Mouse (Mus musculus) myocyte (in vitro differentiated cells): Measurements from ENCODE around the gene Fam104a. TPM values are rescaled to one million over a fixed set of nuclear protein-coding genes. Genes with fewer than 3 reads are reported as not detected.

Experiments
- H3K27me3 ChIP-seq: one replicate; pipeline ENCODE4 v1.6.1; 2011; ENCODE audit not compliant: control insufficient read depth, insufficient read depth, insufficient read length
- H3K36me3 ChIP-seq: one replicate; pipeline ENCODE4 v1.6.1; 2011; ENCODE audit not compliant: control insufficient read depth, insufficient read depth
- H3K4me2 ChIP-seq: one replicate; pipeline ENCODE4 v1.6.1; 2011; ENCODE audit warnings: low read depth, control low read depth
- H3K4me3 ChIP-seq: one replicate; pipeline ENCODE4 v1.5.1; 2011; ENCODE audit warnings: mild to moderate bottlenecking, control low read depth, moderate library complexity
- H3K79me2 ChIP-seq: one replicate; pipeline ENCODE4 v1.6.1; 2011; ENCODE audit not compliant: control insufficient read depth, insufficient read depth
- H3ac ChIP-seq: one replicate; pipeline ENCODE4 v1.6.1; 2011; ENCODE audit not compliant: control insufficient read depth, insufficient read length
- CEBPB ChIP-seq: IDR thresholded peaks from 2 replicates; pipeline ENCODE4 v1.6.1; 2011; ENCODE audit warnings: mild to moderate bottlenecking, moderate library complexity; ENCODE audit not compliant: poor library complexity, insufficient read depth, severe bottlenecking
- E2F4 ChIP-seq: IDR thresholded peaks from one replicate; pipeline ENCODE4 v1.6.1; 2011; ENCODE audit warnings: mild to moderate bottlenecking, control low read depth, moderate library complexity; ENCODE audit not compliant: insufficient read depth
- MAX ChIP-seq: IDR thresholded peaks from one replicate; pipeline ENCODE4 v1.6.1; 2011; ENCODE audit warnings: low read depth, mild to moderate bottlenecking, control low read depth
- MYOD1 ChIP-seq, 3 experiments: IDR thresholded peaks; one replicate each; pipeline ENCODE4 v1.6.1; 2011; ENCODE audit warnings: control low read depth in 2 of 3, low read depth in 2 of 3, mild to moderate bottlenecking in 2 of 3, moderate library complexity in 1 of 3; ENCODE audit not compliant: insufficient read length in 2 of 3, control insufficient read depth in 1 of 3
- MYOG ChIP-seq, 3 experiments: IDR thresholded peaks; one replicate each; pipeline ENCODE4 v1.6.1; 2011; ENCODE audit warnings: control low read depth in 2 of 3, low read depth in 2 of 3, mild to moderate bottlenecking in 2 of 3; ENCODE audit not compliant: insufficient read length in 2 of 3, control insufficient read depth in 1 of 3, insufficient read depth in 1 of 3
- POLR2A ChIP-seq: IDR thresholded peaks from one replicate; pipeline ENCODE4 v1.6.1; 2011; ENCODE audit warnings: low read depth, mild to moderate bottlenecking, control low read depth, moderate library complexity; ENCODE audit not compliant: insufficient read length
- POLR2AphosphoS2 ChIP-seq: IDR thresholded peaks from one replicate; pipeline ENCODE4 v1.6.1; 2011; ENCODE audit warnings: low read depth, control low read depth; ENCODE audit not compliant: insufficient read length
- REST ChIP-seq: IDR thresholded peaks from one replicate; pipeline ENCODE4 v1.6.1; 2011; ENCODE audit warnings: mild to moderate bottlenecking, control low read depth, moderate library complexity; ENCODE audit not compliant: insufficient read depth, insufficient read length
- SRF ChIP-seq: IDR thresholded peaks from one replicate; pipeline ENCODE4 v1.6.1; 2011; ENCODE audit warnings: low read depth; ENCODE audit not compliant: control insufficient read depth, insufficient read length
- TCF12 ChIP-seq: IDR thresholded peaks from one replicate; pipeline ENCODE4 v1.6.1; 2011; ENCODE audit warnings: mild to moderate bottlenecking, control low read depth; ENCODE audit not compliant: poor library complexity, insufficient read depth, severe bottlenecking
- TCF3 ChIP-seq: IDR thresholded peaks from one replicate; pipeline ENCODE4 v1.6.1; 2011; ENCODE audit warnings: low read depth, control low read depth; ENCODE audit not compliant: insufficient read length
- USF1 ChIP-seq: IDR thresholded peaks from one replicate; pipeline ENCODE4 v1.6.1; 2011; ENCODE audit warnings: low read depth, mild to moderate bottlenecking, control low read depth, moderate library complexity
- polyA plus RNA-seq: library from polyadenylated mRNA; unstranded; fragments of >200 nt; fragmentation: generic; extraction: Trizol; gene quantifications from one replicate; pipeline ENCODE4 v1.2.1, GENCODE M21; 2012; ENCODE audit warnings: missing spikeins

Gene Fam104a
- polyA plus RNA-seq, 1 experiment, result 45.8 TPM

GRCm38 (mm10) chr11:113682897-113683626 is 893 bp downstream of the Fam104a start:
- H3ac ChIP-seq, result peak overlapping the region; percentile 93
- peaks cover 9% of the 10 kb centered on the region for H3K36me3 ChIP-seq
- no peak for TF ChIP-seq REST
- TF ChIP-seq POLR2A, result peak; percentile 17
- peak in 1 of 3 experiments; percentile 23 for TF ChIP-seq MYOG (IDR thresholded peaks at IDR 0.05; ENCODE audit: control insufficient read depth in 1 of 3, insufficient read depth in 1 of 3, insufficient read length in 2 of 3, low read depth in 2 of 3)
- TF ChIP-seq MYOD1 (IDR thresholded peaks at IDR 0.05; ENCODE audit: control insufficient read depth in 1 of 3, insufficient read length in 2 of 3, low read depth in 2 of 3), result peak in 2 of 3 experiments; percentile 34 to 75
- H3K4me2 ChIP-seq, result peak overlapping the region; percentile 99
- no peaks in the 10 kb centered on the region for H3K27me3 ChIP-seq
- H3K79me2 ChIP-seq, result peaks cover 76% of the 10 kb centered on the region
- H3K4me3 ChIP-seq, result peak overlapping the region; percentile 83

- Histone ChIP-seq H3K79me2 (peaks cover 86% of the 10 kb centered on the region), H3K4me2 (peak overlapping the region; percentile 99), H3K4me3 (peak overlapping the region; percentile 83)
Measured at GRCm38 (mm10) chr11:113681979-113682378, 2.0 kb downstream of the Fam104a start.

GRCm38 (mm10) chr11:113680954-113681353 is 3.0 kb downstream of the Fam104a start:
- Histone ChIP-seq H3K36me3 (peaks cover 3% of the 10 kb centered on the region), H3K4me2 (peak overlapping the region; percentile 99), H3K27me3 (no peaks in the 10 kb centered on the region), H3K79me2 (peaks cover 90% of the 10 kb centered on the region), H3K4me3 (no peak overlapping the region), H3ac (no peak overlapping the region)
- TF ChIP-seq MYOD1 (IDR thresholded peaks at IDR 0.05; ENCODE audit: control insufficient read depth in 1 of 3, insufficient read length in 2 of 3, low read depth in 2 of 3), result peak in 2 of 3 experiments; percentile 43 to 74
- no peak for TF ChIP-seq E2F4
- TF ChIP-seq MYOG (IDR thresholded peaks at IDR 0.05; ENCODE audit: control insufficient read depth in 1 of 3, insufficient read depth in 1 of 3, insufficient read length in 2 of 3, low read depth in 2 of 3), result peak in 2 of 3 experiments; percentile 29 to 73

More at GRCm38 (mm10) chr11:113681979-113682378, 2.0 kb downstream of the Fam104a start:
- TF ChIP-seq MAX, result no peak
- TF ChIP-seq POLR2AphosphoS2, result no peak
- no peak for TF ChIP-seq E2F4
- no peak for TF ChIP-seq TCF12
- TF ChIP-seq USF1, result peak; percentile 17
- no peak for TF ChIP-seq SRF
- no peak for TF ChIP-seq MYOG (IDR thresholded peaks at IDR 0.05; ENCODE audit: control insufficient read depth in 1 of 3, insufficient read depth in 1 of 3, insufficient read length in 2 of 3, low read depth in 2 of 3)
- Histone ChIP-seq H3K36me3 (peaks cover 2% of the 10 kb centered on the region), H3K27me3 (no peaks in the 10 kb centered on the region), H3ac (no peak overlapping the region)

GRCm38 (mm10) chr11:113678373-113678772 is 5.6 kb downstream of the Fam104a start:
- H3ac ChIP-seq, result no peak overlapping the region
- peaks cover 99% of the 10 kb centered on the region for H3K79me2 ChIP-seq
- H3K4me2 ChIP-seq, result no peak overlapping the region
- TF ChIP-seq USF1 (no peak), MYOG (IDR thresholded peaks at IDR 0.05; ENCODE audit: control insufficient read depth in 1 of 3, insufficient read depth in 1 of 3, insufficient read length in 2 of 3, low read depth in 2 of 3) (no peak), MYOD1 (IDR thresholded peaks at IDR 0.05; ENCODE audit: control insufficient read depth in 1 of 3, insufficient read length in 2 of 3, low read depth in 2 of 3) (no peak), MAX (no peak), E2F4 (no peak), POLR2AphosphoS2 (no peak), SRF (no peak), CEBPB (no peak), POLR2A (no peak), TCF12 (no peak), TCF3 (no peak), REST (no peak)
- H3K27me3 ChIP-seq, result no peaks in the 10 kb centered on the region
- H3K36me3 ChIP-seq, result peaks cover 3% of the 10 kb centered on the region
- no peak overlapping the region for H3K4me3 ChIP-seq

- no peaks in the 10 kb centered on the region for H3K27me3 ChIP-seq
- peaks cover 9% of the 10 kb centered on the region for H3K36me3 ChIP-seq
- H3ac ChIP-seq, result no peak overlapping the region
- TF ChIP-seq POLR2AphosphoS2, result no peak
- no peak for TF ChIP-seq POLR2A
- H3K4me2 ChIP-seq, result no peak overlapping the region
- no peak overlapping the region for H3K4me3 ChIP-seq
- H3K79me2 ChIP-seq, result peaks cover 99% of the 10 kb centered on the region
Measured at GRCm38 (mm10) chr11:113677378-113677777, 6.6 kb downstream of the Fam104a start.
